Mouse (Mus musculus) bone marrow, adult 2 months (tissue): ENCODE data around the gene Myh9.

Experiments used
- CTCF ChIP-seq: fragments of 200-500 bp; IDR thresholded peaks from 2 replicates; pipeline ENCODE4 v1.5.1; 2011; ENCODE audit warnings: low read length, control low read depth; ENCODE audit not compliant: control insufficient read depth, insufficient read depth
- POLR2A ChIP-seq: fragments of 200-500 bp; IDR thresholded peaks from 2 replicates; pipeline ENCODE4 v1.6.1; 2011; ENCODE audit warnings: low read depth, mild to moderate bottlenecking, control low read depth, low read length, borderline replicate concordance; ENCODE audit not compliant: control insufficient read depth

- no peak for TF ChIP-seq CTCF
- peak; percentile 17; the same call in 1 of the 2 replicates for TF ChIP-seq POLR2A
Observed at GRCm38 (mm10) chr15:77764391-77765006, 77.5 kb downstream of the Myh9 start.
